Mouse (Mus musculus) liver, embryonic 11.5 days (tissue): Measurements from ENCODE around the gene Plcg1. TPM values are rescaled to one million over a fixed set of nuclear protein-coding genes. Genes with fewer than 3 reads are reported as not detected.

ENCODE experiments used
- ATAC-seq: fragments of 200-750 bp; cut with Nextera tagmentation; replicated peaks from 2 replicates; pipeline ENCODE4 v1.8.0; 2017; ENCODE audit warnings: moderate number of reproducible peaks, mild to moderate bottlenecking, moderate TSS enrichment, moderate library complexity; ENCODE audit not compliant: low FRiP score
- DNase-seq: peaks from one replicate; pipeline ENCODE4 v3.0.0-alpha.2; 2017; ENCODE audit warnings: low spot score
- H3K27ac ChIP-seq: fragments of 300-500 bp; sonication (generic); 2 replicates; pipeline ENCODE4 v1.5.1; 2014; ENCODE audit warnings: mild to moderate bottlenecking, low read depth, low read length, control low read depth
- H3K27me3 ChIP-seq: fragments of 300-500 bp; sonication (generic); replicated peaks from 2 replicates; pipeline ENCODE4 v1.6.1; 2014; ENCODE audit warnings: low read length, mixed read lengths; ENCODE audit not compliant: control insufficient read depth, insufficient read depth
- H3K36me3 ChIP-seq: fragments of 300-500 bp; sonication (generic); 2 replicates; pipeline ENCODE4 v1.6.1; 2014; ENCODE audit warnings: mild to moderate bottlenecking, low read length, moderate library complexity, mixed read lengths; ENCODE audit not compliant: control insufficient read depth, insufficient read depth
- H3K4me1 ChIP-seq: fragments of 300-500 bp; sonication (generic); replicated peaks from 2 replicates; pipeline ENCODE4 v1.6.1; 2014; ENCODE audit warnings: low read length, mixed read lengths; ENCODE audit not compliant: control insufficient read depth, insufficient read depth
- H3K4me2 ChIP-seq: fragments of 300-500 bp; sonication (generic); 2 replicates; pipeline ENCODE4 v1.6.1; 2014; ENCODE audit warnings: mild to moderate bottlenecking, control low read depth, moderate library complexity
- H3K4me3 ChIP-seq: fragments of 300-500 bp; sonication (generic); 2 replicates; pipeline ENCODE4 v1.5.1; 2014; ENCODE audit warnings: low read depth, low read length, control low read depth
- H3K9ac ChIP-seq: fragments of 300-500 bp; sonication (generic); 2 replicates; pipeline ENCODE4 v1.6.1; 2014; ENCODE audit warnings: low read depth, low read length, control low read depth
- H3K9me3 ChIP-seq: fragments of 300-500 bp; sonication (generic); 2 replicates; pipeline ENCODE4 v1.6.1; 2016; ENCODE audit warnings: low read length, inconsistent platforms, mixed read lengths; ENCODE audit not compliant: control insufficient read depth
- WGBS: fragments of 180-500 bp; shearing (Covaris S2); extraction: QIAGEN DNeasy Blood & Tissue Kit; methylation state at CpG from one replicate; pipeline ENCODE4 v1.1.7; 2014; 5-methylcytosine and 5-hydroxymethylcytosine counted together
- polyA plus RNA-seq: library from polyadenylated mRNA; unstranded; fragments of >200 nt; fragmentation: Nextera tagmentation; extraction: Ambion mirVana; gene quantifications from 2 replicates; pipeline ENCODE4 v1.2.1, GENCODE M21; 2014

Gene Plcg1
- polyA plus RNA-seq, 1 experiment from 2014 or later, result 22.3 TPM

- 94% methylated on average over 4 of the region's 4 CpGs for WGBS
- DNase-seq (no peak), ATAC-seq (no peak)
- Histone ChIP-seq H3K9ac (no peak overlapping the region), H3K4me2 (no peak overlapping the region), H3K36me3 (peaks cover 34% of the 10 kb centered on the region), H3K27ac (no peak overlapping the region), H3K4me1 (no peaks in the 10 kb centered on the region), H3K27me3 (no peaks in the 10 kb centered on the region), H3K4me3 (no peak overlapping the region), H3K9me3 (no peaks in the 10 kb centered on the region)
Measured at GRCm38 (mm10) chr2:160723613-160724375, 7.3 kb upstream of the Plcg1 start.

- H3K9ac ChIP-seq, result no peak overlapping the region
- no peaks in the 10 kb centered on the region for H3K9me3 ChIP-seq
- H3K27ac ChIP-seq, result no peak overlapping the region
- H3K4me2 ChIP-seq, result no peak overlapping the region
- H3K4me1 ChIP-seq, result no peaks in the 10 kb centered on the region
- H3K27me3 ChIP-seq, result no peaks in the 10 kb centered on the region
- ATAC-seq (no peak), DNase-seq (no peak)
- 87% methylated on average over 5 of the region's 5 CpGs for WGBS
- H3K36me3 ChIP-seq, result peaks cover 27% of the 10 kb centered on the region
- no peak overlapping the region for H3K4me3 ChIP-seq
Measured at GRCm38 (mm10) chr2:160724536-160724935, 6.6 kb upstream of the Plcg1 start.

GRCm38 (mm10) chr2:160725877-160726864, 4.9 kb upstream of the Plcg1 start:
- no peaks in the 10 kb centered on the region for H3K27me3 ChIP-seq
- H3K4me2 ChIP-seq, result no peak overlapping the region
- H3K4me1 ChIP-seq, result peaks cover 8% of the 10 kb centered on the region
- no peak for DNase-seq
- ATAC-seq, result no peak
- 83% methylated on average over 6 of the region's 6 CpGs for WGBS
- no peak overlapping the region for H3K4me3 ChIP-seq
- peaks cover 13% of the 10 kb centered on the region for H3K36me3 ChIP-seq
- H3K9me3 ChIP-seq, result no peaks in the 10 kb centered on the region
- no peak overlapping the region for H3K27ac ChIP-seq
- H3K9ac ChIP-seq, result no peak overlapping the region

GRCm38 (mm10) chr2:160728972-160729371, 2.1 kb upstream of the Plcg1 start:
- WGBS, result 91% methylated on average over 3 of the region's 3 CpGs
- Histone ChIP-seq H3K9me3 (no peaks in the 10 kb centered on the region), H3K9ac (no peak overlapping the region), H3K27ac (no peak overlapping the region), H3K4me2 (no peak overlapping the region), H3K4me3 (no peak overlapping the region), H3K27me3 (no peaks in the 10 kb centered on the region), H3K36me3 (no peaks in the 10 kb centered on the region), H3K4me1 (peaks cover 12% of the 10 kb centered on the region)
- DNase-seq (no peak), ATAC-seq (no peak)

- Histone ChIP-seq H3K9me3 (no peaks in the 10 kb centered on the region), H3K4me1 (peaks cover 14% of the 10 kb centered on the region), H3K4me2 (no peak overlapping the region), H3K4me3 (no peak overlapping the region), H3K27ac (no peak overlapping the region), H3K36me3 (no peaks in the 10 kb centered on the region), H3K9ac (no peak overlapping the region), H3K27me3 (no peaks in the 10 kb centered on the region)
- ATAC-seq, result no peak
- WGBS, result 79% methylated on average over 2 of the region's 2 CpGs
- no peak for DNase-seq
Measured at GRCm38 (mm10) chr2:160729436-160729835, 1.7 kb upstream of the Plcg1 start.

- Histone ChIP-seq H3K27ac (no peak overlapping the region), H3K4me3 (peak overlapping the region; percentile 94), H3K4me2 (peak overlapping the region; percentile 89), H3K9ac (no peak overlapping the region; the same call in 1 of the 2 replicates), H3K27me3 (no peaks in the 10 kb centered on the region), H3K4me1 (peaks cover 19% of the 10 kb centered on the region), H3K36me3 (no peaks in the 10 kb centered on the region), H3K9me3 (no peaks in the 10 kb centered on the region)
- DNase-seq (no peak), ATAC-seq (no peak)
- WGBS, result 24% methylated on average over 17 of the region's 17 CpGs
Measured at GRCm38 (mm10) chr2:160729851-160730796, 976 bp upstream of the Plcg1 start.

- H3K9me3 ChIP-seq, result no peaks in the 10 kb centered on the region
- H3K36me3 ChIP-seq, result no peaks in the 10 kb centered on the region
- ATAC-seq (peak; percentile 9), DNase-seq (no peak)
- WGBS, result 8% methylated on average over 19 of the region's 19 CpGs
- peak overlapping the region; percentile 89 for H3K4me2 ChIP-seq
- H3K27me3 ChIP-seq, result no peaks in the 10 kb centered on the region
- no peak overlapping the region for H3K27ac ChIP-seq
- peak overlapping the region; percentile 94 for H3K4me3 ChIP-seq
- H3K9ac ChIP-seq, result peak overlapping the region; percentile 89
- H3K4me1 ChIP-seq, result peaks cover 19% of the 10 kb centered on the region
Measured at GRCm38 (mm10) chr2:160730797-160731116, 343 bp upstream of the Plcg1 start.

- Histone ChIP-seq H3K9me3 (no peaks in the 10 kb centered on the region), H3K27me3 (no peaks in the 10 kb centered on the region), H3K4me3 (peak overlapping the region; percentile 94), H3K9ac (peak overlapping the region; percentile 89), H3K4me2 (peak overlapping the region; percentile 89), H3K27ac (no peak overlapping the region), H3K36me3 (no peaks in the 10 kb centered on the region), H3K4me1 (peaks cover 19% of the 10 kb centered on the region)
- ATAC-seq (peak; percentile 4; the same call in 1 of the 2 replicates), DNase-seq (no peak)
- under 1% methylated on average over 32 of the region's 32 CpGs for whole genome bisulfite sequencing
Measured at GRCm38 (mm10) chr2:160731839-160732261, 750 bp downstream of the Plcg1 start.
